Mouse (Mus musculus) kidney, postnatal 25 days (tissue): ENCODE measurements around the gene Golga4.

Experiments used
- DNase-seq, 2 experiments: peaks; one replicate each; pipeline ENCODE4 v3.0.0; 2021; ENCODE audit warnings: mixed read lengths in 2 of 2

Gene Golga4

GRCm38 (mm10) chr9:118489579-118490019 lies 16.5 kb upstream of the Golga4 start:
- DNase-seq = peak; percentile 73 to 74

GRCm38 (mm10) chr9:118491195-118491594 lies 14.9 kb upstream of the Golga4 start:
- DNase-seq = no peak

GRCm38 (mm10) chr9:118492932-118493698 lies 13.0 kb upstream of the Golga4 start:
- DNase-seq = no peak

- DNase-seq = no peak
Measured at GRCm38 (mm10) chr9:118494106-118494505, 12.0 kb upstream of the Golga4 start.

GRCm38 (mm10) chr9:118495933-118496332 lies 10.1 kb upstream of the Golga4 start:
- no peak for DNase-seq

GRCm38 (mm10) chr9:118496952-118497351 lies 9.1 kb upstream of the Golga4 start:
- DNase-seq = no peak

GRCm38 (mm10) chr9:118498061-118498460 lies 8.0 kb upstream of the Golga4 start:
- no peak for DNase-seq

GRCm38 (mm10) chr9:118500963-118501362 lies 5.1 kb upstream of the Golga4 start:
- DNase-seq = no peak

- DNase-seq = peak; percentile 58 to 79
Measured at GRCm38 (mm10) chr9:118504656-118505055, 1.4 kb upstream of the Golga4 start.

GRCm38 (mm10) chr9:118506404-118507231 lies 551 bp downstream of the Golga4 start:
- peak; percentile 49 to 75 for DNase-seq

GRCm38 (mm10) chr9:118507552-118507951 lies 1.5 kb downstream of the Golga4 start:
- DNase-seq = peak; percentile 59 to 87

GRCm38 (mm10) chr9:118508601-118509000 lies 2.5 kb downstream of the Golga4 start:
- no peak for DNase-seq

- DNase-seq = peak; percentile 69 to 83
Measured at GRCm38 (mm10) chr9:118510941-118511690, 5.0 kb downstream of the Golga4 start.

- peak in 1 of 2 experiments; percentile 63 for DNase-seq
Measured at GRCm38 (mm10) chr9:118512681-118513233, 6.7 kb downstream of the Golga4 start.

GRCm38 (mm10) chr9:118515476-118515875 lies 9.4 kb downstream of the Golga4 start:
- no peak for DNase-seq

- no peak for DNase-seq
Measured at GRCm38 (mm10) chr9:118516162-118516561, 10.1 kb downstream of the Golga4 start.

GRCm38 (mm10) chr9:118517619-118518018 lies 11.6 kb downstream of the Golga4 start:
- no peak for DNase-seq

GRCm38 (mm10) chr9:118519101-118519500 lies 13.0 kb downstream of the Golga4 start:
- no peak for DNase-seq

- no peak for DNase-seq
Measured at GRCm38 (mm10) chr9:118520011-118520410, 13.9 kb downstream of the Golga4 start.

- DNase-seq = no peak
Measured at GRCm38 (mm10) chr9:118520858-118521257, 14.8 kb downstream of the Golga4 start.

- DNase-seq = no peak
Measured at GRCm38 (mm10) chr9:118521659-118522058, 15.6 kb downstream of the Golga4 start.

- DNase-seq = no peak
Measured at GRCm38 (mm10) chr9:118523738-118524137, 17.7 kb downstream of the Golga4 start.

- DNase-seq = no peak
Measured at GRCm38 (mm10) chr9:118527056-118527455, 21.0 kb downstream of the Golga4 start.
